Mouse (Mus musculus) C2C12 (cell line): ENCODE results near the gene Oip5.
"Not testable (repeated sequence)": the region's sequence is repeated elsewhere in the genome, so short reads cannot be mapped to it uniquely, and the experiment has no call there.

Experiments
- CTCF ChIP-seq: IDR thresholded peaks from one replicate; pipeline ENCODE4 v1.5.1; 2011; ENCODE audit not compliant: control insufficient read depth, insufficient read depth, insufficient read length
- MYOD1 ChIP-seq: IDR thresholded peaks from one replicate; pipeline ENCODE4 v1.6.1; 2011; ENCODE audit warnings: low read depth; ENCODE audit not compliant: control insufficient read depth, insufficient read length

- not testable (repeated sequence) for TF ChIP-seq CTCF, MYOD1
Observed at GRCm38 (mm10) chr2:119601575-119601974, 16.7 kb downstream of the Oip5 start.
